In the genomic region with DNA sequence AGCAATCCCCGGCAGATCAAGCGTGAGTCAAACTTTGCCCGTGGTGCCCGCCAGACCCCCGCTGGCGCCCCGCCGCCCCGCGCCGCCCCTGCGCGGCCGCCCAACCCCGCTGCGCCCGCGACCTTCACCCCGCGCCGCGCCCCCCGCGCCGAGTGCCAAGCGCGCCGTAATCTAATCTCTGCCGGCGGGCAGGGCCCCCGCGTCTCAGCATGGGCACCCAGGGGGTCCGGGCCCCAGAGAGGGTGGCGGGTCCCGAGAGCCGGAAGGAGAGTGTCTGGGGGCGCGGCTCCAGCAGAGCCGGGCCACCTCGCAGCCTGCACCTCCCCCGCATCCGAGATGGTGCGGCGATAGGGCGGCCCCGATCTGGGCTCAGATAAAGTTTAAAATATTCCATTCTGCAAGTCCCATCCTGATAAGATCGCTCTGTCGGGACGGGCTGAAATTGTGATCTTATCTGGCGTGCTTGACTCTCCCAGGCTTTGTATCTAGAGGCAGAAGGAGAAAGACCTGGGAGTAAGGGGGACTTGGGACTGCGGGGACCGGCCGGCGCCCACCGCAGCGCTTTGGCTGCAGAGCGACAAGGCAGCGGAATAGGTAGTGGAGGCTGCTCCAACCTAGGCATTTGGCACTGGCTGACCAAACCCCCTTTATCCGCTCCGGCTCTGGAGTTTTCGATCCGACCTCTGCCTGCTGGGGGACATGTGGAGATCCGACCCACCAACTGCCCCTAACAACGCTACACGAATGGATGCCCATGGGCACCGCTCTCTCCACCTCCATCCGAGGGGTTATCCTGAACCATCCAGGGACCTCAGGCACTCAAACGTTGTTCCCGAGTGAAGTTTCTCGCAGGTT, we compare ENCODE assay signal across 8 mouse cellular contexts. TPM values are rescaled to one million over a fixed set of nuclear protein-coding genes. Genes with fewer than 3 reads are reported as not detected.
DNase-seq lines count a peak whose midpoint lies in the region; ATAC-seq and TF ChIP-seq lines count a peak whose summit lies in the region.

No protein-coding gene starts in this region.

- WGBS in forebrain, embryonic 10.5 days = under 1% methylated on average over 70 of the region's 70 CpGs
- WGBS in liver, embryonic 14.5 days (ENCODE audit: insufficient replicate concordance) = under 1% methylated on average over 70 of the region's 70 CpGs
- WGBS in neural tube, embryonic 14.5 days = under 1% methylated on average over 66 of the region's 70 CpGs

- H3K4me2 ChIP-seq in liver, embryonic 14.5 days (ENCODE audit: low read depth) = peak overlapping the region; percentile 93
- H3K4me2 ChIP-seq in neural tube, embryonic 14.5 days (ENCODE audit: low read depth, low read length) = peak overlapping the region; percentile 98

- ATAC-seq in CD4-positive, CD25-positive, alpha-beta regulatory T cell, adult 4 months = no peak
- no peak for ATAC-seq in liver, embryonic 14.5 days (ENCODE audit: insufficient read depth)
- ATAC-seq in neural tube, embryonic 14.5 days (ENCODE audit: low read depth) = no peak

- DNase-seq in CD4-positive, CD25-positive, alpha-beta regulatory T cell, adult 2 months (ENCODE audit: low read depth, low spot score) = peak; percentile 70
- peak; percentile 52 for DNase-seq in T-cell, adult 2 months (ENCODE audit: low spot score)
- DNase-seq in forebrain, embryonic 10.5 days (ENCODE audit: extremely low spot score, low spot score) = peak; percentile 36
- DNase-seq in induced T-regulatory cell, adult 2 months (ENCODE audit: low read depth) = peak; percentile 78
- DNase-seq in liver, embryonic 14.5 days (ENCODE audit: low read depth in 3 of 3, low spot score in 3 of 3) = peak in 1 of 3 experiments; percentile 31
- DNase-seq in frontal cortex, postnatal 14 days (ENCODE audit: low spot score in 2 of 2) = no peak

- H3K36me3 ChIP-seq in forebrain, embryonic 10.5 days (replicated peaks) = no peaks in the 10 kb centered on the region
- peaks cover 3% of the 10 kb centered on the region for H3K36me3 ChIP-seq in liver, embryonic 14.5 days (replicated peaks; ENCODE audit: control insufficient read depth, insufficient read depth, low read depth)
- no peaks in the 10 kb centered on the region for H3K36me3 ChIP-seq in neural tube, embryonic 14.5 days (ENCODE audit: control insufficient read depth, insufficient read depth, low read length)

- no peak for TF ChIP-seq CTCF in liver, embryonic 14.5 days (IDR thresholded peaks at IDR 0.05; ENCODE audit: low read depth)

- H3K27me3 ChIP-seq in forebrain, embryonic 10.5 days (ENCODE audit: poor library complexity, severe bottlenecking) = peaks cover 69% of the 10 kb centered on the region
- H3K27me3 ChIP-seq in liver, embryonic 14.5 days (ENCODE audit: control insufficient read depth, insufficient read depth, low read length) = no peaks in the 10 kb centered on the region
- H3K27me3 ChIP-seq in neural tube, embryonic 14.5 days (ENCODE audit: control insufficient read depth, insufficient read depth, low read length) = peaks cover 13% of the 10 kb centered on the region

- peaks cover 69% of the 10 kb centered on the region for H3K4me1 ChIP-seq in forebrain, embryonic 10.5 days
- H3K4me1 ChIP-seq in liver, embryonic 14.5 days (replicated peaks; ENCODE audit: control insufficient read depth in 2 of 2, insufficient read depth in 2 of 2, low read length in 1 of 2) = peaks cover 39 to 40% of the 10 kb centered on the region in 2 experiments
- peaks cover 24% of the 10 kb centered on the region for H3K4me1 ChIP-seq in neural tube, embryonic 14.5 days (ENCODE audit: control insufficient read depth, insufficient read depth, low read length)

- 0 out of 2 replicates have a peak, but pooled peaks have one; percentile 5 for TF ChIP-seq EP300 in liver, embryonic 14.5 days (IDR thresholded peaks at IDR 0.05; ENCODE audit: low read depth)

- peak overlapping the region; percentile 69 for H3K4me3 ChIP-seq in forebrain, embryonic 10.5 days
- peak overlapping the region; percentile 89 to 91 for H3K4me3 ChIP-seq in liver, embryonic 14.5 days (ENCODE audit: insufficient read depth in 1 of 2, low read depth in 2 of 2, low read length in 2 of 2)
- peak overlapping the region; percentile 56 for H3K4me3 ChIP-seq in neural tube, embryonic 14.5 days (ENCODE audit: low read depth, low read length)

- H3K9me3 ChIP-seq in forebrain, embryonic 10.5 days = no peaks in the 10 kb centered on the region
- no peaks in the 10 kb centered on the region for H3K9me3 ChIP-seq in liver, embryonic 14.5 days (ENCODE audit: control insufficient read depth, low read length)
- no peaks in the 10 kb centered on the region for H3K9me3 ChIP-seq in neural tube, embryonic 14.5 days (ENCODE audit: control insufficient read depth, low read length)

- H3K9ac ChIP-seq in liver, embryonic 14.5 days (replicated peaks) = peak overlapping the region; percentile 93
- H3K9ac ChIP-seq in neural tube, embryonic 14.5 days (replicated peaks; ENCODE audit: low read depth, low read length) = peak overlapping the region; percentile 66

- peak overlapping the region; percentile 84 for H3K27ac ChIP-seq in forebrain, embryonic 10.5 days
- peak overlapping the region; percentile 98 for H3K27ac ChIP-seq in liver, embryonic 14.5 days
- no peak overlapping the region for H3K27ac ChIP-seq in neural tube, embryonic 14.5 days (ENCODE audit: low read depth, low read length)

RNA-seq across cellular contexts. Expression of gene Zfpm1, which starts 0.8 kb away (rescaled TPM):
- under 1 TPM; 0.46 to 0.82 TPM for polyA plus RNA-seq in CD4-positive, CD25-positive, alpha-beta regulatory T cell, adult 4 months (2017; shearing (Covaris generic))
- 0.82 and 0.88 TPM in 2 replicates for polyA plus RNA-seq in forebrain, embryonic 10.5 days (2016; fragmentation: Nextera tagmentation; extraction: Ambion mirVana)
- 69.6 and 80.3 TPM in 2 replicates for polyA plus RNA-seq in liver, embryonic 14.5 days (2012; rRNA removed)
- 13.3 and 16.2 TPM in 2 replicates for polyA plus RNA-seq in liver, embryonic 14.5 days (2014; fragmentation: Nextera tagmentation; extraction: Ambion mirVana)
- 1.2 and 1.4 TPM in 2 replicates for polyA plus RNA-seq in neural tube, embryonic 14.5 days (2014; fragmentation: Nextera tagmentation; extraction: Ambion mirVana)

Comparison
In these comparisons a context has a peak if more than half of its experiments do, and no peak if none do; other contexts are left out.
1. DNase-seq: peak in CD4-positive, CD25-positive, alpha-beta regulatory T cell, adult 2 months (single experiment), T-cell, adult 2 months (single experiment), forebrain, embryonic 10.5 days (single experiment) and induced T-regulatory cell, adult 2 months (single experiment); none in frontal cortex, postnatal 14 days (0 of 2).
2. Peak in every context shown above with its lines, with median percentiles within 50 percentile points of each other: H3K4me3 ChIP-seq.